Mouse (Mus musculus) bone marrow, adult 2 months (tissue): ENCODE measurements around the gene Zfp941. TPM values are rescaled to one million over a fixed set of nuclear protein-coding genes. Genes with fewer than 3 reads are reported as not detected.

ENCODE experiments used
- H3K27ac ChIP-seq: fragments of 200-500 bp; 2 replicates; pipeline ENCODE4 v1.5.1; 2012; ENCODE audit warnings: low read depth, mild to moderate bottlenecking, control low read depth, inconsistent platforms, low read length; ENCODE audit not compliant: control insufficient read depth, poor library complexity, insufficient read depth
- H3K4me1 ChIP-seq: fragments of 200-500 bp; 2 replicates; pipeline ENCODE4 v1.6.1; 2011; ENCODE audit warnings: low read length; ENCODE audit not compliant: control insufficient read depth, insufficient read depth
- H3K4me3 ChIP-seq: fragments of 200-500 bp; replicated peaks from 2 replicates; pipeline ENCODE3; 2011; ENCODE audit warnings: mild to moderate bottlenecking, low read depth, low read length, control low read depth; ENCODE audit not compliant: control insufficient read depth
- CTCF ChIP-seq: fragments of 200-500 bp; IDR thresholded peaks from 2 replicates; pipeline ENCODE4 v1.5.1; 2011; ENCODE audit warnings: low read length, control low read depth; ENCODE audit not compliant: control insufficient read depth, insufficient read depth
- POLR2A ChIP-seq: fragments of 200-500 bp; IDR thresholded peaks from 2 replicates; pipeline ENCODE4 v1.6.1; 2011; ENCODE audit warnings: low read depth, mild to moderate bottlenecking, control low read depth, low read length, borderline replicate concordance; ENCODE audit not compliant: control insufficient read depth
- WGBS: fragments of 180-500 bp; shearing (Covaris S2); methylation state at CpG from one replicate; pipeline ENCODE4 v1.1.7; 2018; 5-methylcytosine and 5-hydroxymethylcytosine counted together
- polyA plus RNA-seq: library from polyadenylated mRNA; stranded (reverse); fragments of >200 nt; gene quantifications from 2 replicates; pipeline ENCODE4 v1.2.4, GENCODE M21; 2011; ENCODE audit warnings: low replicate concordance; ENCODE audit not compliant: missing spikeins, insufficient read depth, insufficient read length

The Zfp941 gene
- polyA plus RNA-seq, 1 experiment = 0.40 TPM

DNA sequence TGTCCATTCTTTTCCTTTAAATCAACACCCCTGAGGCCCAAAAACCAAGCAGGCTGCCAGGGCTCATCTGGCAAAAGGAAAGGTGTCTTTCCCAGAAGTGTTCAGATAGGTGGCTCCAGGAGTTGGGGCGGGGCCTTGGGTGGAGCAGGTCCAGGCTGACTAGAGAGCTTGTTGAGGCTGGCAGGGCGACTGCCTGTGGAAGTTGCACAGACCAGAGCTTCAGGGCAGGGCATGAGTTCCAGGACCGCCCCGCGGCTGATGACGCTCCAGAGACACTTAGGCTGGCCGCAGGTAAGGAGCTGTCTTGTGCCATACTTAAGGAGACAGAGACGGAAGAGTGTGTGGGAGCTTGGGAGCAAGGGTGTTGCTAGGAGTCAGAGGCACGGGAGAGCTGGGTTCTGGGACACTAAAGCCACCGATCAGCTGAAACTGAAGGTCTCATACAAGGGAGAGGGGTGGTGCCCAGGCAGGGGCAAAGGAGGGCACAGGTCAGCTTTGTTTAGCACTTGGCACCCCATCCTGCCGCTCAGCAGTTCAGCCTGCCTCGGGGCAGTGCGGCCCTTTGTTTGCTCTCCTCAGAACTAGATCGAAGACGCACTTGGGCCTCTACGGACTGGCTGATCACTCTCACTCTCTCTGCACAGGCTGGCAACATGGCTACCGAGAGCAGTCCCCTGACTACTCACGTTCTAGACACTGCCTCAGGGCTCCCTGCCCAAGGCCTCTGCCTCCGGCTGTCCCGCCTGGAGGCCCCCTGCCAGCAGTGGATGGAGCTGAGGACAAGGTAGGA lies 13.2 kb upstream of the Zfp941 start, which contains the start of gene Urah:
TSS of gene Urah (plus strand) at position 51 of the 790 bp plus-strand sequence.
- no peak within 1 kb of the TSS for H3K27ac ChIP-seq
- no peaks in the 10 kb centered on the region for H3K4me1 ChIP-seq
- H3K4me3 ChIP-seq = no peak within 1 kb of the TSS
- 82% methylated on average over 20 of the region's 20 CpGs for WGBS
- no peak for TF ChIP-seq CTCF
- no peak for TF ChIP-seq POLR2A

DNA sequence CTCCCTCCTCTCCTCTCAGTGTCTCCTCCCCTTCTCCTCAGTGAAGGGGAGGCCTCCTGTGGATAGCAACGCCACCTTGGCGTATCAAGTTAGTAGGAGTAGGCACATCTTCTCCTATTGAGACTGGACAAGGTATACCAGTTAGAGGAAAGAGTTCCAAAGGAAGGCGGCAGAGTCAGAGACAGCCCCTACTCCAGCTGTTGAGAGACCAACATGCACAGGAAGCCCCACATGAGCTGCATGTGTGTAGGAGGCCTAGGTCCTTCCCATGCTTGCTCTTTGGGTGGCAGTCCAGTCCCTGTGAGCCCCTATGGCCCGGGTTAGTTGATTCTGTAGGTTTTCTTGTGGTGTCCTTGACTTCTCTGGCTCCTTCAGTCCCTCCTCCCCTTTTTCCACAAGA lies 11.4 kb upstream of the Zfp941 start:
- no peaks in the 10 kb centered on the region for H3K4me1 ChIP-seq
- H3K27ac ChIP-seq = no peak overlapping the region
- TF ChIP-seq POLR2A (no peak), CTCF (no peak)
- 73% methylated on average over 4 of the region's 4 CpGs for WGBS
- no peak overlapping the region for H3K4me3 ChIP-seq

DNA sequence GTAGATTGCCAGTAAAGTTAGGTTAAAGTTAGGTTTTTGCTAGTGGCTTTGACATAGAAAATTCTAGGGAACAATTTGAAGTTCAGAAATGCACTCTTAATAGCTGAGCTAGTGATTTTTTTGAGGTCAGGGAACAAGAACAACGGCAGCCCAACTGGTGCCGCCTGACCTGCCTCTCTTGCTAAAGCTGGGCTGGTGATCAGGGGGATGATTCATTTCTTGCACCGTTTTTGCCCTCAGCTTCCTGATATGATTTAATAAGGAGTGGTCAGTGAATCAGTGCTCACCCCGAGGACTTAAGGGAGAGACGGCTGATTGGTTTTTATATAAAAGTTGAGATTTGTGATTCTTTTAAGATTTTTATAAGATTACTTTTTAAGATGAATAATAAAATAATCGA lies 9.5 kb upstream of the Zfp941 start:
- no peak overlapping the region for H3K4me3 ChIP-seq
- 40% methylated on average over 6 of the region's 6 CpGs for WGBS

DNA sequence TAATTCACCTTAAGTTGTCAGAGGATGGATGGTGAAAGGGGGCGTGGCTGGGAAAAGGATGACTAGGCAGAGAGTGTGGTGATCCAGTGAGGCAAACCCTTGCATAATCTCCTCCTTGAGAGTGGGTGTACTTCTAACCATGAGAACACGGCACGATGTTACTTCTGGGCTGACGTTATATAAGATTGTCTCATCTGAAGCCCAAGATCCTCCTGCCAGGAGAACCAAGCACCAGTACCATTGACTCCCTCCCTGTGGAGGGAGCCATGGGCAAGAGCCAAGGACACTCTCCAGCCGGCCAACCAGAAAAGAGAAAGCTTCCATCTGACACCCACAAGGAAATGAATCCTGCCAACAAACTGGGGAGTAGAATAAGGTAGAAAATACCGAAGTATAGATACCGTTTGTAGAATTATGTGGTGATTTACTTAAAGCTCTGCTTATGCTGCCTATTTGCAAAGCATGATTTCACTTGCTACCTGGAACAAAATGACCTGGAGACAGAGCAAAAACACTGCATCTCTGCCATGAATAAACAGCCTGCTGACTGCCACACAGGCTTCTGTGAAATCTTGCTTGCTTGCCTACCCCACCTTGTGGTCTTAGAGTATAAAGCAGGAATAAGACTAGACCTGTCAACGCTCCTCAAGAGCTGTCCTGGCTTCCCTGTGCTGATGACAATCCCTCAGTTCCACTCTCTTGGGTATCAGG lies 6.3 kb upstream of the Zfp941 start:
- Histone ChIP-seq H3K27ac (no peak overlapping the region), H3K4me1 (no peaks in the 10 kb centered on the region; the same call in 1 of the 2 replicates), H3K4me3 (no peak overlapping the region)
- WGBS = 10% methylated on average over 8 of the region's 8 CpGs
- TF ChIP-seq POLR2A (no peak), CTCF (no peak)

More for the DNA sequence above, 9.5 kb upstream of the Zfp941 start:
- no peak for TF ChIP-seq CTCF
- TF ChIP-seq POLR2A = no peak
- Histone ChIP-seq H3K4me1 (no peaks in the 10 kb centered on the region; the same call in 1 of the 2 replicates), H3K27ac (no peak overlapping the region)

DNA sequence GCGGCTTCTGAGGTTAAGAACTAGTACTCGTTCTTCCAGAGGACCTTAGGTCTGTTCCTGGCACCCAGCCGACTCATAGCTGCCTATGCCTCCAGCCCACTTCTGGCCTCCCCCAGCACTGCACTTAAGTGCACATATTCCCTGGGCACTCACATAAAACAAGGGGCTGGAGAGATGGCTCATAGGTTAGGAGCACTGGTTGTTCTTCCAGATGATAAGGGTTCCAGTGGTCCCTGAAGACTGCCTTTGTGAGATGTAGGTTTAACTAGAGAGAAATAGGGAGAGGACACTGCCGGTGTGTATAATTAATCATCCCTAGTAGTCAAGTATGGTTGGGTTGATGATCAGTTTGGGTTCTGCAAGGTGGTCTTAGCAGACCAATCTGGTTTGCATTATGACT lies 753 bp upstream of the Zfp941 start:
- 83% methylated on average over 4 of the region's 4 CpGs for WGBS
- H3K27ac ChIP-seq = no peak overlapping the region
- no peaks in the 10 kb centered on the region; the same call in 1 of the 2 replicates for H3K4me1 ChIP-seq
- no peak overlapping the region for H3K4me3 ChIP-seq
- TF ChIP-seq CTCF (no peak), POLR2A (no peak)

DNA sequence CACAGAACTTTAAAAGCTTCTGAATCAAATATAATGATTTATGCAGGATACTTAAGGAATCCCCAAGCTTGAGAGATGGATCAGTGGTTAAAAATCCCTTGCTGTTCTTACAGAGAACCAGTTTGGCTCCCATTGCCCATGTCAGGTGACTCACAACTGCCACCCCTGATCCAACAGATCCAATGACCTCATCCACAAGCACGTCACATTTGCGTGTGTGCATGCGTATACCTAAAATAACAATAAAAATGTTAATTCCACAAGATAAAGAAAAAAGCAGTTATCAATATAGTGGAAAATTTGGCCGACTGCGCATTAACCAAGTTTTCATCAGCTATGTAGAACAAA lies 699 bp downstream of the Zfp941 start:
- TF ChIP-seq POLR2A = no peak
- no peak for TF ChIP-seq CTCF
- Histone ChIP-seq H3K4me1 (no peaks in the 10 kb centered on the region; the same call in 1 of the 2 replicates), H3K4me3 (no peak overlapping the region), H3K27ac (no peak overlapping the region)
- WGBS = 70% methylated on average over 5 of the region's 5 CpGs

DNA sequence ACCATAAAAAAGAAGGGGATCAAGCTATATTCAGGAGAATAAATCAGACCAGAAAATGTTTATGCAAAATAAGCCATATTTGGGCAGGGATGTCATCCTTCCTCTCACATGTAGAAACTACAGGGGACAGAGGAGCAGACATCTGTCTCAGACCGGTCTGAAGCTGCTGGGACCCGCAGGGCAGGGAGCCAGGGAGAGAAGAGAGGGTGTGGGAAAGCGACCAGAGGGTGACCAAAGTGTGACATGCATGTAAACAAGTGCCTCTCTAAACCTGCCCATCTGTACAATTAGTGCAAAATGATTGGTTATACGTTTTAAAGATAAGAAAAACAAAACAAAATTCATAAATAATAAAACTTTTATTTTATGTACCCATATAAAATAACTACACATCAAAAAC lies 1.8 kb downstream of the Zfp941 start:
- 75% methylated on average over 4 of the region's 4 CpGs for WGBS
- Histone ChIP-seq H3K4me1 (no peaks in the 10 kb centered on the region; the same call in 1 of the 2 replicates), H3K27ac (no peak overlapping the region), H3K4me3 (no peak overlapping the region)
- TF ChIP-seq CTCF (no peak), POLR2A (no peak)

DNA sequence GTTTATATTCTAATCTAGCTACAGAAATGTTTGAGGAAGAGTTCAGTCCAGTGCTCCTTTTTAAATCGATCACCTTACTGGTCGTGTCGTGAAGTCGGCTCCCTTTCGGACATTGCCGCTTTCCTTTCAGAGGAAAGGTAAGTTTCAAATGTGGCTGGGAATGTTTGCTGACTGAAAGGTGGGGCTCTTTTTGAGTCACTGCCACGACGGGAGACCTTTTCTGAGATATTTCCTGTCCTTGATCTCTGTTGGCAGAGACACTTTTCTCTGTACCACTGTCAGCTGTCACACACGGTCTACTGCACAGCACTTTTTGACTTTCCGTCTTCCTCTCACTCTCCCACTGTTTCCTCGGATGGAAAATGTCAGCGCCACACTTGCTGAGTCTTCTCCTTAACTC lies 9.1 kb downstream of the Zfp941 start:
- no peak overlapping the region for H3K27ac ChIP-seq
- no peaks in the 10 kb centered on the region for H3K4me1 ChIP-seq
- H3K4me3 ChIP-seq = no peak overlapping the region
- WGBS = 83% methylated on average over 12 of the region's 12 CpGs
- TF ChIP-seq POLR2A (no peak), CTCF (no peak)

DNA sequence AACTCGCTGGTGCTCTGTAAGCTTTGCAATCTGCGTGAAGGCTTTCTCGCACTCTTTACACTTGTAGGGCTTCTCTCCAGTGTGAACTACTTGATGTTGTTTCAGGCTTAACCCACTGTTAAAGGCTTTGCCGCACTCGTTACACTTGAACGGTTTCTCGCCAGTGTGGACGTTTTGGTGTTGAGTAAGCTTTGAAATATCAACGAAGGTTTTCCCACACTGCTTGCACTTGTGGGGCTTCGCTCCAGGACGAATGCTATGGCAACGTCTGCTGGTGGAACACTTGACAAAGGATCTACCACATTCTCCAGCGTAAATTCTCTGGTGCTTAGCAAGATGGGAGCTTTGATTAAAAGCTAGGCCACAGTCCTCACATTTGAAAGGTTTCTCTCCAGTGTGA lies 10.3 kb downstream of the Zfp941 start:
- WGBS = 82% methylated on average over 13 of the region's 13 CpGs
- H3K4me3 ChIP-seq = no peak overlapping the region
- no peak overlapping the region for H3K27ac ChIP-seq
- no peaks in the 10 kb centered on the region for H3K4me1 ChIP-seq
- TF ChIP-seq CTCF (no peak), POLR2A (no peak)
